Mouse (Mus musculus): ENCODE results near the gene Jmjd7.

DNA sequence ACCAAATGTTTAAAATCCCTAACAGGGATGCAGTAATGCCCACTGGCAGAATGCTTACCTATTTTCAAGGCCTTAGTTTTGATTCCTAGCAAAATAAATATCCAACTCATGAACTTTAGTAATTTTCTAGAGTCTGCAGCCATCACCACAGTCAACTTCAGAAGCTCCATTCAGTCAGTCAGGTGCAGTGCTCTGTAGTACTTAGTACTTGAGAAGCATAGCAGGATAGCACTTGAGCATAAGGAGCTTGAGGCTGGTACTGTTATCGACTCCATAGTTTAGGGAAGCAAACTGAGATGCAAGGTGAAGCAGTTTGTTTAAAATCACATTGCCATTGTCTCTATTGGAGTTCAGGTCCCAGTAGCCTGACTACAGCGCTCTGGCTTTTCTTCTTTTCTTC, 27.6 kb upstream of the Jmjd7 start:
- TF ChIP-seq CTCF (IDR thresholded peaks at IDR 0.05; ENCODE audit: low read depth, low read length) (no peak), GATA2 (IDR thresholded peaks at IDR 0.05; ENCODE audit: borderline replicate concordance, low read depth, low read length) (no peak), POLR2AphosphoS5 (IDR thresholded peaks at IDR 0.05; ENCODE audit: insufficient replicate concordance, low read depth, low read length) (no peak), GATA1 (IDR thresholded peaks at IDR 0.05; ENCODE audit: borderline replicate concordance, low read length) (no peak), TAL1 (conservative IDR thresholded peaks at IDR 0.05; ENCODE audit: low read depth, low read length) (no peak)
